Mouse (Mus musculus): Measurements from ENCODE around the gene Cdc42ep4.
A peak's percentile ranks its signal among the peaks of the same experiment; 100 is the strongest.

Cdc42ep4 gene

GRCm38 (mm10) chr11:113683627-113683956, 68.1 kb downstream of the Cdc42ep4 start:
- DNase-seq (ENCODE audit: low spot score), result no peak

GRCm38 (mm10) chr11:113682897-113683626, 68.6 kb downstream of the Cdc42ep4 start:
- peak; percentile 49 for DNase-seq (ENCODE audit: low spot score)

GRCm38 (mm10) chr11:113681979-113682378, 69.7 kb downstream of the Cdc42ep4 start:
- no peak for DNase-seq (ENCODE audit: low spot score)

GRCm38 (mm10) chr11:113680954-113681353, 70.7 kb downstream of the Cdc42ep4 start:
- DNase-seq (ENCODE audit: low spot score), result peak; percentile 84

GRCm38 (mm10) chr11:113678373-113678772, 73.3 kb downstream of the Cdc42ep4 start:
- DNase-seq (ENCODE audit: low spot score), result no peak

- no peak for DNase-seq (ENCODE audit: low spot score)
Observed at GRCm38 (mm10) chr11:113677378-113677777, 74.3 kb downstream of the Cdc42ep4 start.
